Mouse (Mus musculus) liver, embryonic 16.5 days (tissue): ENCODE data around the gene Tmx2. TPM values are rescaled to one million over a fixed set of nuclear protein-coding genes. Genes with fewer than 3 reads are reported as not detected.
A peak's percentile ranks its signal among the peaks of the same experiment; 100 is the strongest.

ENCODE experiments used
- ATAC-seq: fragments of 200-750 bp; cut with Nextera tagmentation; 2 replicates; pipeline ENCODE4 v1.8.0; 2017; ENCODE audit warnings: low read depth, mild to moderate bottlenecking, moderate number of reproducible peaks, moderate library complexity
- H3K27ac ChIP-seq: fragments of 300-500 bp; sonication (generic); 2 replicates; pipeline ENCODE4 v1.5.1; 2014; ENCODE audit warnings: mild to moderate bottlenecking, low read length
- H3K27me3 ChIP-seq: fragments of 300-500 bp; sonication (generic); 2 replicates; pipeline ENCODE4 v1.6.1; 2014; ENCODE audit warnings: low read depth, low read length, mixed read lengths; ENCODE audit not compliant: control insufficient read depth, insufficient read depth
- H3K36me3 ChIP-seq: fragments of 300-500 bp; sonication (generic); 2 replicates; pipeline ENCODE4 v1.6.1; 2014; ENCODE audit warnings: mild to moderate bottlenecking; ENCODE audit not compliant: control insufficient read depth, insufficient read depth
- H3K4me1 ChIP-seq: fragments of 300-500 bp; sonication (generic); 2 replicates; pipeline ENCODE4 v1.6.1; 2014; ENCODE audit warnings: low read depth, low read length, mixed read lengths; ENCODE audit not compliant: control insufficient read depth
- H3K4me2 ChIP-seq: fragments of 300-500 bp; sonication (generic); 2 replicates; pipeline ENCODE4 v1.6.1; 2014; ENCODE audit warnings: low read depth, low read length, mixed read lengths
- H3K4me3 ChIP-seq: fragments of 300-500 bp; sonication (generic); 2 replicates; pipeline ENCODE4 v1.5.1; 2014; ENCODE audit warnings: low read depth, mild to moderate bottlenecking, low read length
- H3K9ac ChIP-seq: fragments of 300-500 bp; sonication (generic); 2 replicates; pipeline ENCODE4 v1.6.1; 2014; ENCODE audit warnings: low read depth, low read length
- H3K9me3 ChIP-seq: fragments of 300-500 bp; sonication (generic); replicated peaks from 2 replicates; pipeline ENCODE4 v1.6.1; 2016; ENCODE audit warnings: low read length; ENCODE audit not compliant: control insufficient read depth
- WGBS: fragments of 180-500 bp; shearing (Covaris S2); extraction: QIAGEN DNeasy Blood & Tissue Kit; methylation state at CpG from one replicate; pipeline ENCODE4 v1.1.7; 2014; ENCODE audit not compliant: insufficient replicate concordance; 5-methylcytosine and 5-hydroxymethylcytosine counted together
- polyA plus RNA-seq: library from polyadenylated mRNA; unstranded; fragments of >200 nt; fragmentation: Nextera tagmentation; extraction: Ambion mirVana; gene quantifications from 2 replicates; pipeline ENCODE4 v1.2.1, GENCODE M21; 2015

Tmx2 gene
- polyA plus RNA-seq, 1 experiment from 2014 or later: 69.7 TPM

DNA sequence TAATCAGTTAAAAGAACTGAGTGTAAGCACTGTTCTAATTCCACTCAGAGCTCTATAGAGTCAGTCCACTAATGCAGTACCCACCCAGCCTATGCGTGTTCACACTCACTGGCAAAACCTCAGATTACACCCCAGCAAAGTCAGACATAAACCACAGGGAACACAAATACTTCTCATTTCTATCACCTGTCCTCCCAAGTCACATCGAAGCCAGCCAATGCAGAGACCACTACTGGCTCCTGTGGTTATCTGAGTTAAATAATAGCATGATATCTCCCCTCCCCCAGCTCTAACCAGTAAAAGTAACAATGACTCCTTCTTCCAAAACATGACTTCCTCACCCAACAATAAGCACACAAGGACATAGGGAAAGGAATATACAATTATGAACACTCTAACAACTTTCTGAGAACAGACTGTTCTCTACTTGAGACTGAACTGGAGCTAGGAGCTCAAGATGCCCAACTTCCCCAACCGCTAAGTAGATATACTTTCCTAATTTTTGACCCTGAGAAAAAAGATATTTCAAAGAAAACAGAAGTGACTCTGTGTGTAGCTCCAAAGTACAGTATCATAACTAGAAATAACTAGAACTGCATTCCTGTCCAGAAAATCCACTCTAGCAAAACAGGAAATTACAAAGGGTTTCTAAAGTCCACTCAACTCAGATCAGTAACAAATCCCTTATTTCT lies 55.4 kb downstream of the Tmx2 start:
- Histone ChIP-seq H3K9me3 (no peaks in the 10 kb centered on the region), H3K4me3 (no peak overlapping the region), H3K27ac (peak overlapping the region; percentile 21), H3K4me1 (peaks cover 27% of the 10 kb centered on the region), H3K27me3 (no peaks in the 10 kb centered on the region), H3K4me2 (no peak overlapping the region), H3K36me3 (peaks cover 7% of the 10 kb centered on the region), H3K9ac (no peak overlapping the region)
- ATAC-seq: no peak
- 36% methylated on average over 3 of the region's 3 CpGs for WGBS

DNA sequence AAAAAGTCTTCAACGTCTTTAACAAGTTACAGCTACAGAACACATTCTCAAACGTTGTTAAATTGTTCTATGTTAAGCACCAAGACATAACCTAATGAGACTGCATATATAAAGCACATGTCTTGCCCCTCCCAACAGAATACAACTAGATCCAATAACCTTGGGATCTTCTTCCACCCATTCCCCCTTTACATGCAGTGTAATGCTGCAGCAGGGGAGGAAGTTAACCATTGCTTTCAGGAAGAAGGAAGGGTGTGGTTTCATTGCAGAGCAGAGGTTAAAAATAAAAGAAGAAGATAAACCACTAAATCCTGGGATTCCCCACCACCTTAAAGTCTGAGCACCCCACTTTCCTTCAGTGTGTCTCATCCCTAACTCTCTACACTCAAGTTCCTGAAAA lies 56.3 kb downstream of the Tmx2 start:
- Histone ChIP-seq H3K36me3 (peaks cover 7% of the 10 kb centered on the region), H3K27ac (no peak overlapping the region), H3K4me1 (peaks cover 27% of the 10 kb centered on the region), H3K9me3 (no peaks in the 10 kb centered on the region), H3K9ac (no peak overlapping the region), H3K4me3 (no peak overlapping the region), H3K4me2 (no peak overlapping the region), H3K27me3 (no peaks in the 10 kb centered on the region)
- no peak for ATAC-seq
- 66% methylated on average over 2 of the region's 2 CpGs for WGBS

Other genes with a start within 250 kb of the Tmx2 start
- 15.5 and 17.6 TPM in 2 replicates for gene Tfpi, start 202.4 kb downstream of the Tmx2 start, polyA plus RNA-seq
- 14.9 and 16.0 TPM in 2 replicates for gene Ctnnd1, start 28.4 kb downstream of the Tmx2 start, polyA plus RNA-seq
- 0.04 TPM in 2 replicates for gene Btbd18, start 20.1 kb downstream of the Tmx2 start, polyA plus RNA-seq
- gene Selenoh, start 8.4 kb downstream of the Tmx2 start, polyA plus RNA-seq: 66.4 and 73.3 TPM in 2 replicates
- gene Gm28635, start 1.1 kb downstream of the Tmx2 start, polyA plus RNA-seq: not detected in 2 replicates
- 17.1 TPM in 2 replicates for gene Med19, start 738 bp downstream of the Tmx2 start, polyA plus RNA-seq
- 17.7 and 18.9 TPM in 2 replicates for gene Zdhhc5, start 36.0 kb upstream of the Tmx2 start, polyA plus RNA-seq
- gene Clp1, start 48.2 kb upstream of the Tmx2 start, polyA plus RNA-seq: 49.7 and 56.2 TPM in 2 replicates
- gene Ypel4, start 54.9 kb upstream of the Tmx2 start, polyA plus RNA-seq: 69.6 and 79.1 TPM in 2 replicates
- gene Gm19426, start 64.5 kb upstream of the Tmx2 start, polyA plus RNA-seq: 0.89 and 0.95 TPM in 2 replicates
- gene Serping1, start 96.3 kb upstream of the Tmx2 start, polyA plus RNA-seq: 119 and 133 TPM in 2 replicates
- gene Ube2l6, start 119.7 kb upstream of the Tmx2 start, polyA plus RNA-seq: 486 and 542 TPM in 2 replicates
- 0.47 and 0.50 TPM in 2 replicates for gene Smtnl1, start 143.5 kb upstream of the Tmx2 start, polyA plus RNA-seq
- 27.3 and 29.8 TPM in 2 replicates for gene Timm10, start 147.9 kb upstream of the Tmx2 start, polyA plus RNA-seq
- 185 and 205 TPM in 2 replicates for gene Slc43a1, start 159.7 kb upstream of the Tmx2 start, polyA plus RNA-seq
- gene Rtn4rl2, start 207.6 kb upstream of the Tmx2 start, polyA plus RNA-seq: not detected in 2 replicates